Mouse (Mus musculus): ENCODE data around the gene Pde4b. TPM values are rescaled to one million over a fixed set of nuclear protein-coding genes. Genes with fewer than 3 reads are reported as not detected.

Pde4b gene
- polyA plus RNA-seq, 1 experiment from 2014 or later: 11.9 TPM

DNA sequence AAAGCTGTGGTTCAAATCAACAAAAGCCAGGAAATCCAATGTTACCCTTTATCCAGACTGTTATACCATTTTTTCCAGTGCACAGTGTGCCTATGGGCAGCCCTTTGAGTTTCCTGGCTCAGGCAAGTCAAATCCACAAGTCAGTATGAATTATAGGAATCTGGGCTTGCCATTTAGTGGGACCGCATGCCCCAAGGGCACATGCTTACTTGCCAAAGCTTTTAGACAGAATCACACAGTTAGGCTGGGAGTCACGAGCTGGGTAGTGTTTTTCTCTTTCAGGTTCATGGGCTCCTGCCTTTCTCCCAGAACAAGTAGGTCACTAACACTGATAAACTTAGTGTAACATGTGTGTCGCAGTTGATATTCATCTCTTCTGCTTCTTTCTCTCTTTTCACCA is 409.9 kb downstream of the Pde4b start:
- no peak overlapping the region for H3K9ac ChIP-seq (ENCODE audit: low read depth, low read length)
- H3K36me3 ChIP-seq (ENCODE audit: insufficient read depth, low read length): no peaks in the 10 kb centered on the region
- WGBS: 78% methylated on average over 3 of the region's 3 CpGs
- no peak overlapping the region for H3K4me3 ChIP-seq (replicated peaks; ENCODE audit: low read depth, low read length)
- no peak overlapping the region for H3K27ac ChIP-seq
- no peaks in the 10 kb centered on the region for H3K4me1 ChIP-seq (replicated peaks; ENCODE audit: insufficient read depth, low read length)
- DNase-seq (ENCODE audit: low spot score) (no peak), ATAC-seq (replicated peaks; ENCODE audit: low FRiP score, low read depth) (no peak)
- H3K4me2 ChIP-seq (ENCODE audit: low read length): no peak overlapping the region
- H3K9me3 ChIP-seq (replicated peaks; ENCODE audit: low read length): no peaks in the 10 kb centered on the region
- H3K27me3 ChIP-seq (ENCODE audit: insufficient read depth, low read length): no peaks in the 10 kb centered on the region
- no peak for TF ChIP-seq CTCF (IDR thresholded peaks at IDR 0.05; ENCODE audit: low read depth)

GRCm38 (mm10) chr4:102498169-102498919 is 411.0 kb downstream of the Pde4b start:
- 72% methylated on average over 4 of the region's 4 CpGs for WGBS
- Histone ChIP-seq H3K36me3 (ENCODE audit: insufficient read depth, low read length) (no peaks in the 10 kb centered on the region), H3K27ac (no peak overlapping the region), H3K9ac (ENCODE audit: low read depth, low read length) (no peak overlapping the region), H3K9me3 (replicated peaks; ENCODE audit: low read length) (no peaks in the 10 kb centered on the region), H3K27me3 (ENCODE audit: insufficient read depth, low read length) (no peaks in the 10 kb centered on the region), H3K4me1 (replicated peaks; ENCODE audit: insufficient read depth, low read length) (no peaks in the 10 kb centered on the region), H3K4me3 (replicated peaks; ENCODE audit: low read depth, low read length) (no peak overlapping the region), H3K4me2 (ENCODE audit: low read length) (no peak overlapping the region)
- no peak for DNase-seq (ENCODE audit: low spot score)
- ATAC-seq (replicated peaks; ENCODE audit: low FRiP score, low read depth): no peak
- TF ChIP-seq CTCF (IDR thresholded peaks at IDR 0.05; ENCODE audit: low read depth): no peak

- no peaks in the 10 kb centered on the region for H3K9me3 ChIP-seq (replicated peaks; ENCODE audit: low read length)
- DNase-seq (ENCODE audit: low spot score) (no peak), ATAC-seq (replicated peaks; ENCODE audit: low FRiP score, low read depth) (no peak)
- no peak overlapping the region for H3K27ac ChIP-seq
- H3K4me2 ChIP-seq (ENCODE audit: low read length): no peak overlapping the region
- no peaks in the 10 kb centered on the region for H3K4me1 ChIP-seq (replicated peaks; ENCODE audit: insufficient read depth, low read length)
- no peak overlapping the region for H3K4me3 ChIP-seq (replicated peaks; ENCODE audit: low read depth, low read length)
- H3K27me3 ChIP-seq (ENCODE audit: insufficient read depth, low read length): no peaks in the 10 kb centered on the region
- TF ChIP-seq CTCF (IDR thresholded peaks at IDR 0.05; ENCODE audit: low read depth): no peak
- 80% methylated on average over 1 of the region's 1 CpGs for WGBS
- no peaks in the 10 kb centered on the region for H3K36me3 ChIP-seq (ENCODE audit: insufficient read depth, low read length)
- no peak overlapping the region for H3K9ac ChIP-seq (ENCODE audit: low read depth, low read length)
Measured at GRCm38 (mm10) chr4:102498920-102499316, 411.6 kb downstream of the Pde4b start.

DNA sequence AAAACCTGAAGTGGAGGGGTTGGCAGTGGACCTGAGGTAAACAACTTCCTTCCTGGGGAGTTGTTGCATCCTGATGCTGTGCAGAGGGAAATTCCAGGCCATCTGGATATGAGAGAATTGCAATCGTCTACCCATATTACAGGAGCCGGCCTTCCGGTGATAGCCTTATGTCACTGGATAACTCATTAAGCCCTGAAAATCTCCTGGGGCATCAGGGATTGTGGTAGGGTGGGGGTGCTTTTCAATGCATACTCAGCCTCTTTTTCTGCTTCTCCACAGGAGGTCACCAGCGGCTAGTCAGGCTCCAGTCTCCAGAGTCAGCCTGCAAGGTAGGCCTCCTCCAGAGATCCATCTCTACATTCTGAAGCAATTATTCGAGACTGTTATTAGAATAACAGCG is 418.4 kb downstream of the Pde4b start:
- Histone ChIP-seq H3K4me3 (replicated peaks; ENCODE audit: low read depth, low read length) (no peak overlapping the region), H3K27ac (no peak overlapping the region), H3K9me3 (replicated peaks; ENCODE audit: low read length) (no peaks in the 10 kb centered on the region), H3K36me3 (ENCODE audit: insufficient read depth, low read length) (no peaks in the 10 kb centered on the region), H3K9ac (ENCODE audit: low read depth, low read length) (no peak overlapping the region), H3K4me2 (ENCODE audit: low read length) (no peak overlapping the region), H3K27me3 (ENCODE audit: insufficient read depth, low read length) (no peaks in the 10 kb centered on the region), H3K4me1 (replicated peaks; ENCODE audit: insufficient read depth, low read length) (peaks cover 5% of the 10 kb centered on the region)
- WGBS: 52% methylated on average over 6 of the region's 6 CpGs
- ATAC-seq (replicated peaks; ENCODE audit: low FRiP score, low read depth) (no peak), DNase-seq (ENCODE audit: low spot score) (no peak)
- TF ChIP-seq CTCF (IDR thresholded peaks at IDR 0.05; ENCODE audit: low read depth): no peak

GRCm38 (mm10) chr4:102506376-102507280 is 419.3 kb downstream of the Pde4b start:
- Histone ChIP-seq H3K4me2 (ENCODE audit: low read length) (no peak overlapping the region), H3K9ac (ENCODE audit: low read depth, low read length) (no peak overlapping the region), H3K4me1 (replicated peaks; ENCODE audit: insufficient read depth, low read length) (peaks cover 12% of the 10 kb centered on the region), H3K36me3 (ENCODE audit: insufficient read depth, low read length) (no peaks in the 10 kb centered on the region), H3K9me3 (replicated peaks; ENCODE audit: low read length) (no peaks in the 10 kb centered on the region), H3K4me3 (replicated peaks; ENCODE audit: low read depth, low read length) (no peak overlapping the region), H3K27me3 (ENCODE audit: insufficient read depth, low read length) (no peaks in the 10 kb centered on the region), H3K27ac (no peak overlapping the region)
- 48% methylated on average over 15 of the region's 15 CpGs for WGBS
- DNase-seq (ENCODE audit: low spot score) (no peak), ATAC-seq (replicated peaks; ENCODE audit: low FRiP score, low read depth) (no peak)
- no peak for TF ChIP-seq CTCF (IDR thresholded peaks at IDR 0.05; ENCODE audit: low read depth)

GRCm38 (mm10) chr4:102507344-102507743 is 420.0 kb downstream of the Pde4b start:
- H3K4me2 ChIP-seq (ENCODE audit: low read length): no peak overlapping the region
- H3K27me3 ChIP-seq (ENCODE audit: insufficient read depth, low read length): no peaks in the 10 kb centered on the region
- H3K4me1 ChIP-seq (replicated peaks; ENCODE audit: insufficient read depth, low read length): peaks cover 20% of the 10 kb centered on the region
- H3K27ac ChIP-seq: no peak overlapping the region
- H3K36me3 ChIP-seq (ENCODE audit: insufficient read depth, low read length): no peaks in the 10 kb centered on the region
- H3K9me3 ChIP-seq (replicated peaks; ENCODE audit: low read length): no peaks in the 10 kb centered on the region
- H3K9ac ChIP-seq (ENCODE audit: low read depth, low read length): no peak overlapping the region
- DNase-seq (ENCODE audit: low spot score) (no peak), ATAC-seq (replicated peaks; ENCODE audit: low FRiP score, low read depth) (no peak)
- H3K4me3 ChIP-seq (replicated peaks; ENCODE audit: low read depth, low read length): no peak overlapping the region
- no peak for TF ChIP-seq CTCF (IDR thresholded peaks at IDR 0.05; ENCODE audit: low read depth)
- 66% methylated on average over 9 of the region's 9 CpGs for WGBS

Data from kidney, postnatal 0 days (tissue).